Mouse (Mus musculus): ENCODE results near the gene Cdt1.
A peak's percentile ranks its signal among the peaks of the same experiment; 100 is the strongest.

Cdt1 gene

DNA sequence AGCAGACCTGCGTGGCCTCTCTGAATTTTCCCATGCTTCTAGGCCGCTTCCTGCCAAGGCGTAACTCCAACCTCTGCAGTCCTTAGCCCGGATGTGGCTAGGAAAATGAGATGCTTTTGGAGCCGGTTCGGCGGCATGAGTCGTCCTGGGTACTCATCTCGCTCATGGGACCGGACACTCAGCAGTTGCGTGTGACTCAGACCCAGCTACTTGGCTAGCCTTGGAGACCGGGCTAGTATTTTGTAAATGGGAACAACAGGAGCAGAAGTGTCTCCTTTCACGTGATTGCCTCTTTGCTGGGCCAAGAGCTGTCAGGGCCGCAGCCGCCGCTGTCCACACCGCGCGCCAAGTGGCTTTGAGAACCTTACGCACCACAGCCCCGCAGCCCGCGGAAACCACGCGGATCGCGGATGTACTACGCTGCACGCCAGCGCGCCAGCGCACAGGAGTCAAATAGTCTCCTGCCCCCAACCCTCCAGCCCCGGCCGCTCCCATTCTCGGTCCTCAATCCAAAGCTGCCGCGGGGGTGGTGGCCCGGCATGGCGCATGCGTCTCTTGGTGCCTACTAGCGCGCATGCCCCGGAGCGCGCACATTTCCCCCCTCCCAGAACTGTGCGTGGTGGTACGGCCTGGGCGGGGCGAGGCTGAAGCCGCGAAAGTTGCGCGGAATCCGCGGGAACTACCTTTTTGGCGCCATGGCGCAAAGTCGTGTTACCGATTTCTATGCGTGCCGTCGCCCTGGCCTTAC is at the start of gene Cdt1:
Gene Cdt1 (plus strand): TSS at position 655 of the 748 bp plus-strand sequence.
- DNase-seq (ENCODE audit: extremely low spot score): peak; percentile 98

- no peak for DNase-seq (ENCODE audit: extremely low spot score)
These were observed 47.2 kb upstream of the Cdt1 start for GRCm38 (mm10) chr8:122520611-122521010.

DNA sequence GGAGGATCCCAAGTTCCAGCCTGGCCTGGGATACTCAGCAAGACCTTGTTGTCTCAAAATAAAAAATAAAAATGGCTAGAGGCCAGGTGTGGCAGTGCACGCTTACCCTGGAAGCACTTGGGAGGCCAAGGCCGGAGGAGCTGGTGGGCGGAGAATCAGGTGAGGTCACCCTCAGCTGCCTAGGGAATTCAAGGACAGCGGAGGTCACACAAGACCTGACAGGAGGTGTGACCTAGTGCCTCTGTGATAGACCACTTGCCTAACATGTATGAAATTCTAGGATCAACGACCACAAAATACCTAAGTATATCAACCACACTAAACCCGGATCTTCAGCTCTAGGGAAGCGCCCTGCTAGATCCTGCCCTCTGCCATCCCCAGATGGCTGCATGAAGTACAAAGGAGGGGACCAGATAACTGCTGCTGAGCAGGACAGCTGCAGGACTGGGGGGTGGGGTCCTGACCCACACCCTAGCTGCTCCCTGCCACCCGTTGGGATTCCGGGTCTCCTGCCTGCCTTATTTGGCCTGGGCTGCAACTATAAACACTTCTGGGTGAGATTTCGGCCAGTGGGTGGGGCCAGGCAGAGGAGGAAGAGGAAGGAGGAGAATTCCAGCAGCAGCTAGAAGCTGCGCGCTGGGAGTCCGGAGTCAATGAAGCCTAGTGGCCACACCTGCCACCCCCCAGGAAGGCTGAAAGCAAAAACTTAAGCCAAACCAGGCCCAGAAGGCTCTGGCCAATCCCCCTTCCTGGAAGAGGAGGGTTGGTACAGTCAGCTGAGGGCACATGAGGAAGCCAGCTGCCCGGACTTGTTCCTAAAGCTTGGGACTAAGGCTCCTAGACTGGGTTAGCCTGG is 44.8 kb upstream of the Cdt1 start:
- DNase-seq (ENCODE audit: extremely low spot score): no peak

DNA sequence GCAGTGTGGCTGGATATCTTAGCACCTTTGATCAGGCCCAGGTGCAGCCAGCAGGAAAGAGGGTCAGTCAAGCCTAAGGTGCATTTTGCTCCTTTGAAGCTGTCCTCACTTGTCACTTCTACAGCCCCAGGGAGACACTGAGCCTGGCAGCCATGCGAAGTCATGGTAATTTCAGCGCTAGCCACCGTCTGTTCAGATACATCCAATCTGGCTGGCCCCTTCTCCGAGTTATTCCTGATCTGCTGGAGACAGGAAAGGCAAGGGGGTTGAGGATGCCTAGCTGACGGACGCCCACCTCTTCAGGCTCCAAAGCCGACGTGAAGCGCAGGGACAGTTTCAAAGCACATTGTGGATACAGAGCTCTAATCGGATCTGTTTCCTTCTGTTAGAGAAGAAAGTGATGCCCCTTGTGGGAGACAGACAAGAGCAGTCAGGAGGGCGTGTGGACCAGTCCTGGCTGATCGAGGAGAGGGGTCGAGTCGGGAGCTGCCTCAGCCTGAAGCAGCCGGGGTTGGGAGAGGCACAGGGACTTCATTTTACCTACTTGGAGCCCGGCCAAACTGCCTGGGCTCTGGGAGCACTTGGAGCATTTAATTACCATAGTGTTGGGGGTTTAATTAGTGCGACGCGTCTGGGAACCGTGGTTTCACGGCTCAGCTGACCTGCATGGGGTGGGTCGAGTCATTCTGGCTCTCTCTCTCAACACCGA is 44.0 kb upstream of the Cdt1 start:
- no peak for DNase-seq (ENCODE audit: extremely low spot score)

DNA sequence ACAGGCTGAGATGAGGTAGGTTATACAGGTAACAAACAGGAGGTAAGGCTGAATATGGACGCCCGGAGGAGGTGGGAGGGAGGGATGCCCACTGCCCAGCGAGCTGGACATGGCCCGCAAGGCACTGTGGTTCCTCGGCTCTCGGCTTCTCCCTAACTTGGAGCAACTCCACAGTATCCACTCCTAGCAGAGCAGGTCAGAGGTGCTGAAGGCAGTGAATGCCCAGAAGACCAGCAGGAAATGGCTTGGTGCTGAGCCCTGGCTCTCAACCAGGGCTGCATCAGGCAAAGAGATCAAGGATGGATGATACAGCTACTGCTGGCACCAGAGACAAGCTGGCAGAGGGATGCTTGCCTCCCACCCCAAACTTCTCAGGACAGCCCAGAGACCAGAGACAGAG is 43.3 kb upstream of the Cdt1 start:
- DNase-seq (ENCODE audit: extremely low spot score): no peak

- DNase-seq (ENCODE audit: extremely low spot score): no peak
These were observed 42.8 kb upstream of the Cdt1 start for GRCm38 (mm10) chr8:122525004-122525403.

GRCm38 (mm10) chr8:122526084-122526483 is 41.7 kb upstream of the Cdt1 start:
- no peak for DNase-seq (ENCODE audit: extremely low spot score)

DNA sequence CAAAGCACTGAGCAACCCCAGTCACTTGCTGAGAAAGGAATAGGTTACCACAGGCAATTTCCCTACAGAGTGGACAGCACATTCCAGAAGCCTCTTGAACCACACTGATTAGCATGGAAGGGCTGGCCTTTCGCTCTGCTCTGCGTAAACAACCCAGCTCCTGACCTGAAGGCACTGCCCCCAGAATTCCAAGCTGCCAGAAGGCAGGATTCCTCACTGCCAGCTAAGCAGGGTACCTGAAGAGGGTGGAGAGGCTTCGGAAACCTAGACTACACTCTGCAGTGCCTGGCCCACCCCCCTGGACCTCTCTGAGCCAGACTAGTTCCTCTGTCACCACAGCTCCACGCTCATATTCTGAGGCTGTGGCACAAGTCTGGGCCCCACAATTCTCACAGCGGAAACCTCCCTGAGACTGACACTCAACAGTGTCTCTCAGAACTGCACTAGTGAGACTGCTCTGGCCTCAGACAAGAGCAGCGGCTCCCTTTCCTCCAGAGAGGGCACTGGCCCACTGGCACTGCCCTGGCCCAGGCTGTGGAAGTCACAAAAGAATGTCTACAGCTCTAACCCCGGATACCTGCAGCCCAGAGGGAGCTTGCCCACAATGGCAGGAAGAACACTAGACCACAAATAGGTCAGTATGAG is 41.2 kb upstream of the Cdt1 start:
- DNase-seq (ENCODE audit: extremely low spot score): no peak

- DNase-seq (ENCODE audit: extremely low spot score): no peak
These were observed 39.9 kb upstream of the Cdt1 start for GRCm38 (mm10) chr8:122527937-122528336.

- DNase-seq (ENCODE audit: extremely low spot score): no peak
These were observed 38.7 kb upstream of the Cdt1 start for GRCm38 (mm10) chr8:122529159-122529558.

DNA sequence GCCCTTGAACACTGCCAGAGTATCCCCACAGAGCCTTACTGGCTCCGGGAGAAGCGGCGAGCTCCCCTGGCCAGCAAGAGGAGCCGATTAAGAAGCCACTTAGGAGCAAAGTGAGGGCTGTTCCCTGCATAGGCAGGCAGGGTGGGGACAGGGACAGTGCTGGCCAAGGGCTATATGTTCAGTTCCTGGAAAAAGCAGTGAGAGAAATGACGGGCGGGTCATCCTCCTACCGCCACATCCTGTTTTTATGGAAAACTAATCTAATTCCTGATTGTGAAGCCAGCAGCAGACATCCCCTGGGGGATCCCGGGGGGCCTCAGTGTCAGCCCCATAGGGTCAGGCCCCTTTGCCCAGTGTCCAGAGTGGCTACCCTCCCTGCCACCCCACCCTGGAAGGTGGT is 36.5 kb upstream of the Cdt1 start:
- DNase-seq (ENCODE audit: extremely low spot score): no peak

DNA sequence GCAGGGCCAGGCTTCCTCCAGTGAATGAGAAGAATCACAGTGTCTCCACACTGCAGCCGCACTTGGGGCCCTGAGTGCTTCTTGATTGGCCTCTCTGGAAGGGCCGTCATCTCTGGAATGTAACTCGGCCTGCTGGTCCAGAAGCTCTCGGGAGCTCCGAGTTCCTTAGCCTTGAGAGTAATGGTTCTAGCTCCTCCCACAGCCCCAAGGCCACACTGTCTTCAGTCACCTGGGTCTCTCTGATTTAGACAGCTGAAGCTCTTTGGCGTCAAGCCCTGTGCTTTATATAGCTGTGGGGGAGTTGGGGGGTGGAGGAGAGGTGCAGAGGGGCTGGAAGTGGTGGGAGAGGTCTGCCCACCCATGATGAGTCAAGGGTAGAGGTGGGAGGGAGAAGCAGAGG is 30.8 kb upstream of the Cdt1 start:
- DNase-seq (ENCODE audit: extremely low spot score): no peak

DNA sequence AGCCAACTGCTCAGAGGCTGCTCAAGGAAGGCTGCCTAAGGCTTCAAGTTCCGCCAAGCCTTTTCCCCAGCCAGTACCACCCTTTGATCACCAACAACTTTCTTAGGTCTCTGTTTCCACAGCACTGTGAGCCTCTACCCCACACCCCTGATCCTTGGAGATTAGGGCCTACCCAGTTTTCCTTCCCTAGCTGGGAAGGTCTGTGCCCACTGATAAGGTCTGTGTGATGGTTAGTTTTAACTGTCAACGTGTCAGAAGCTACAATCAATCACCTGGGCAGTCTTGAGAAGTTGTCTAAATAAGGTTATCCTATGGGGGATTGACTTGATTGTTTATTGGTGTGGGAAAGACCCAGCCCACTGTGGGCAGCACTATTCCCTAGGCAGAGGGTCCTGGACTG is 30.0 kb upstream of the Cdt1 start:
- no peak for DNase-seq (ENCODE audit: extremely low spot score)

DNA sequence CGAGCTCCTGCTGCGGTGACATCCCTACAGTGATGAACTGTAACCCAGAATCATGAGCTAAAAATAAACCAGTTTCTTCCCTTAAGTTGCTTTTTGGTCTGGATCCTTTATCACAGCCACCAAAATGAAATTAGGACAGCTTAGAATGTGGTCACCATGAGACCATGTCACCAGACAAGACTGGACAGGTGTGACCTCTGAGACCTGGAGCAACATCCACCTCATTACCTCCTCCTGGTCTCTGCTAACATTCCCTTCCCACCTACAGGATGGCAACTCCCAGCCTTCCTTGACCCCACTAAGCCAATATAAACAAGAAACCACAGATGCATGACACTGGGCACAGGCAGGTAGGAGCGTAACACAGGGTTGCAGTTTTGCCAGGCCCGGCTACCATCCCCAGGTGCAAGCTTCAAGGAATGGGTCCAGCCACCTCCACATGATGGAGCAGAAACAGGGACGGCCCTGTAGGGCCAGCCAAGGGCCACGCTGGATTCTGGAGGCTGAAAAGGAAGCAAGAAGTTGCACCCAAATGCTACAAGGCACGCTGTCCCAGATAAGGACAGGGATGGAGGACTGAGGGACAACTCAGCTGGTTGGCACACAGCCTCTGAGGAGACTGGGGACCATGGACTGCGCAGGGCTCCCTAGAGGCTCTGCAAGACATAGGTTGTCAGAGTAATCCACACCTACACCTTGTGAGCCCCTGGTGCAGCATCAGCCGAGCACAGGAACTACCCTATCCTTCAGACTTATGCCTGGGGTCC is 29.3 kb upstream of the Cdt1 start:
- DNase-seq (ENCODE audit: extremely low spot score): no peak

DNA sequence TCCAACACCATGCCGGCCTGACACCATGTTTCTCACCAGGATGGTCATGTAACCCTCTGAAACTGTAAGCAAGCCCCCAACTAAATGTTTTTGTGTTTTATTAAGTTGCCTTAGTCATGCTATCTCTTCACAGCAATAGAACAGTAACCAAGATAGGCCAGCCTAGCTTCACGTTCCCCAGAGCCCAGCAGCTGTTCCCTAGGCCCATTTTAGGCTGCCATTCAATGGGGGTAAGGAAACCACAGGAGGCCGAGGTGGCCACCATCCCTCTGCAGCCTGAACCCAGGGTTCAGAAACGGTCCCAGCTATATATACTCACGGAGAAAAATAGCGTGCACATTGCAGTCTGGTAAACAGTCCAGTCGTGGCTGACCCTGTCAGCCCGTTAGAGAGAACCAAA is 23.7 kb upstream of the Cdt1 start:
- DNase-seq (ENCODE audit: extremely low spot score): no peak

DNA sequence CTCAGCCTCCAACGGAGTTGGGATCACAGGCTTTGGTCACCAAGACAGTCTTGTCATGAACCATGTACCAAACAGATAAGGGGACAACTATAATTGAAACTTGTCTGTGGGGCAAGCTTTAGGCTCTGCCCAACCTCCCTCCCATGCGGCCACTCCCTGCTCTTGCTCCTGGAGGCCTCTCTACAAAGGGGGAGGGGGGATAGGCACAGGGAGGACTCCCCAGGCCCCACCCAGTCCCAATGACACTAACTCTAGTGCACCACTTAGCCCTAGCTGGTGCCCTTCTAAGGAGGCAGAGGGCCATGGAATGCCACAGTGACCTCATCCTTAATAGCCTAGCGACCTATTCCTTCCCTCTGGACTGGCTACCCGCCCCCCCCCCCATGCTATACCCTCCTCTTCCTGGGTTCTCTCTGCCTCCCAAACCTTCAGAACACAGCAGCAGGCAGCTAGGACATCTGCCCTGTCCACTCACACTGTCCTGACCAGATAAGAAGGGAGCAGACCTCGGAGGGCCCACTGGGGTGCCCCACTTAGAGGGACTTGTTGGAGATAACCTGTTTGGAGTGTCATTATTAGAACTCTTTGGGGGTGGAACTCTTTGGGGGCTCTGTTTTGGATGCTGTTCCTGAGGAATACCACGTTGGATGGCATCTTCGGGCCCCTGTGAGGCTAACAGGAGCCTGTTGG is 21.6 kb upstream of the Cdt1 start:
- no peak for DNase-seq (ENCODE audit: extremely low spot score)

- DNase-seq (ENCODE audit: extremely low spot score): no peak
These were observed 20.9 kb upstream of the Cdt1 start for GRCm38 (mm10) chr8:122546811-122547453.

GRCm38 (mm10) chr8:122547815-122548214 is 20.0 kb upstream of the Cdt1 start:
- DNase-seq (ENCODE audit: extremely low spot score): no peak

DNA sequence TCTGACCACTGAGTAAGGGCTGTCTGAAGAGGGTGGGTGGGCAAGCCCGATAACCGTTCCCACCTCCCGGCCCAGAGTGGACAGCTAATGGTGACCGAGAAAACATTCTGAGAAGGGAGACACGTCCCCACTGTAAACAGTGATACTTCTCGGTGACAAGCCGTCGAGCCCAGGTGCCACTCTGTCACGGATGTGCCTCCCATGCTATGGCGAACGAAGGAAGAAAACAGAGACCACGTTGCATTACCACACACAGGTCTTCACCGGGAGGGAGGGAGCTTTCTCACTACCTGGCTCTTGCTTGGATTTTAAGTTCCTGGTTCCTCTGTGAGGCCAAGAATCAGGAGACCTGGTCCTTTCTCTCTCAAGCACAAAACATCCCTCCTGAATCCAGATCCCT is 19.5 kb upstream of the Cdt1 start:
- no peak for DNase-seq (ENCODE audit: extremely low spot score)

- no peak for DNase-seq (ENCODE audit: extremely low spot score)
These were observed 18.9 kb upstream of the Cdt1 start for GRCm38 (mm10) chr8:122548891-122549439.

Data from embryo, embryonic 9.5 days (tissue).